Mouse (Mus musculus) embryonic stem cell, embryonic (primary cell): ENCODE measurements at regions not wholly inside any gene's neighbourhood (a gene's known extent, or its start where the extent isn't known, plus 50 kb on each side); places are given as distances from the start of the nearest gene placed in this dataset.
"Not testable (repeated sequence)": the region's sequence is repeated elsewhere in the genome, so short reads cannot be mapped to it uniquely, and the experiment has no call there.

Source experiments
- CTCF ChIA-PET, 4 experiments: fragments of 300-600 bp in 2 of 4; fragments of 350-600 bp in 2 of 4; sonication (Branson Sonifier 250); formaldehyde crosslinking; loops; one replicate each; lab custom pipeline; 2022; ENCODE audit warnings: inconsistent platforms in 2 of 4; lab: Charles Lee
- POLR2A ChIA-PET, 4 experiments: fragments of 300-600 bp in 2 of 4; fragments of 350-600 bp in 2 of 4; sonication (Branson Sonifier 250); formaldehyde crosslinking; loops; one replicate each; lab custom pipeline; 2022; ENCODE audit warnings: antibody characterized with exemption in 4 of 4, inconsistent platforms in 1 of 4; lab: Charles Lee

- POLR2A ChIA-PET: interaction anchor here in 1 of 4 experiments (0.6 kb wide), 1 partner anchor 651 kb away, joined by 6 read pairs; no protein-coding TSS in a partner anchor
- CTCF ChIA-PET: no interaction called here
Observed at GRCm38 (mm10) chr17:83015656-83016055, 199.4 kb upstream of the Pkdcc start.

- POLR2A ChIA-PET: no interaction called here
- CTCF ChIA-PET: no interaction called here
Observed at GRCm38 (mm10) chr17:83016936-83017335, 198.2 kb upstream of the Pkdcc start.

GRCm38 (mm10) chr17:83019267-83019666 lies 195.8 kb upstream of the Pkdcc start:
- CTCF ChIA-PET: no interaction called here
- POLR2A ChIA-PET: no interaction called here

GRCm38 (mm10) chr17:83020576-83020975 lies 194.5 kb upstream of the Pkdcc start:
- ChIA-PET CTCF (interaction anchor here in 1 of 4 experiments (0.9 kb wide), 1 partner anchor 19 kb away, joined by 3 read pairs; no protein-coding TSS in a partner anchor), POLR2A (no interaction called here)

GRCm38 (mm10) chr17:83025340-83025816 lies 189.7 kb upstream of the Pkdcc start:
- ChIA-PET POLR2A (no interaction called here), CTCF (interaction anchor here (0.6 to 1.9 kb wide), 10 partner anchors 58 to 1760 kb away, joined by 3 to 9 read pairs (median 3); no protein-coding TSS in a partner anchor)

- POLR2A ChIA-PET: no interaction called here
- CTCF ChIA-PET: interaction anchor here in 2 of 4 experiments (0.6 to 1.0 kb wide), 3 partner anchors 8 to 10 kb away, joined by 3 read pairs; no protein-coding TSS in a partner anchor
Observed at GRCm38 (mm10) chr17:83034914-83035573, 180.0 kb upstream of the Pkdcc start.

GRCm38 (mm10) chr17:83035574-83035918 lies 179.5 kb upstream of the Pkdcc start:
- POLR2A ChIA-PET: interaction anchor here in 1 of 4 experiments (0.9 kb wide), 1 partner anchor 19 kb away, joined by 3 read pairs; no protein-coding TSS in a partner anchor
- CTCF ChIA-PET: interaction anchor here in 2 of 4 experiments (0.6 to 1.0 kb wide), 2 partner anchors 8 to 11 kb away, joined by 3 read pairs; no protein-coding TSS in a partner anchor

GRCm38 (mm10) chr17:83039563-83039962 lies 175.5 kb upstream of the Pkdcc start:
- CTCF ChIA-PET: interaction anchor here in 1 of 4 experiments (0.5 kb wide), 1 partner anchor 26 kb away, joined by 8 read pairs; no protein-coding TSS in a partner anchor
- POLR2A ChIA-PET: no interaction called here

- ChIA-PET POLR2A (no interaction called here), CTCF (interaction anchor here in 3 of 4 experiments (0.6 to 2.6 kb wide), 15 partner anchors 9 to 810 kb away, joined by 3 to 9 read pairs (median 4); no protein-coding TSS in a partner anchor)
Observed at GRCm38 (mm10) chr17:83044515-83044914, 170.6 kb upstream of the Pkdcc start.

- ChIA-PET POLR2A (no interaction called here), CTCF (interaction anchor here in 1 of 4 experiments (0.6 kb wide), 1 partner anchor 137 kb away, joined by 4 read pairs; no protein-coding TSS in a partner anchor)
Observed at GRCm38 (mm10) chr17:83049972-83050535, 165.0 kb upstream of the Pkdcc start.

- ChIA-PET POLR2A (no interaction called here), CTCF (no interaction called here)
Observed at GRCm38 (mm10) chr17:83050591-83051197, 164.4 kb upstream of the Pkdcc start.

- ChIA-PET POLR2A (interaction anchor here in 1 of 4 experiments (0.5 kb wide), 1 partner anchor 10 kb away, joined by 3 read pairs; no protein-coding TSS in a partner anchor), CTCF (no interaction called here)
Observed at GRCm38 (mm10) chr17:83052613-83053140, 162.4 kb upstream of the Pkdcc start.

GRCm38 (mm10) chr17:83057832-83058231 lies 157.3 kb upstream of the Pkdcc start:
- CTCF ChIA-PET: interaction anchor here in 1 of 4 experiments (0.6 kb wide), 1 partner anchor 8 kb away, joined by 3 read pairs; no protein-coding TSS in a partner anchor

GRCm38 (mm10) chr17:83061843-83062242 lies 153.2 kb upstream of the Pkdcc start:
- ChIA-PET POLR2A (no interaction called here), CTCF (no interaction called here)

More at GRCm38 (mm10) chr17:83057832-83058231, 157.3 kb upstream of the Pkdcc start:
- POLR2A ChIA-PET: interaction anchor here in 1 of 4 experiments (1.4 kb wide), 1 partner anchor 170 kb away, joined by 3 read pairs; no protein-coding TSS in a partner anchor

- CTCF ChIA-PET: no interaction called here
- POLR2A ChIA-PET: no interaction called here
Observed at GRCm38 (mm10) chr17:83063848-83064247, 151.2 kb upstream of the Pkdcc start.

GRCm38 (mm10) chr17:83064376-83064775 lies 150.7 kb upstream of the Pkdcc start:
- CTCF ChIA-PET: interaction anchor here in 1 of 4 experiments (0.7 kb wide), 1 partner anchor 185 kb away, joined by 3 read pairs; no protein-coding TSS in a partner anchor
- POLR2A ChIA-PET: not testable (repeated sequence)

GRCm38 (mm10) chr17:83069246-83069645 lies 145.8 kb upstream of the Pkdcc start:
- CTCF ChIA-PET: no interaction called here
- POLR2A ChIA-PET: no interaction called here

- ChIA-PET CTCF (no interaction called here), POLR2A (no interaction called here)
Observed at GRCm38 (mm10) chr17:83071746-83072145, 143.3 kb upstream of the Pkdcc start.

GRCm38 (mm10) chr17:83072175-83072574 lies 142.9 kb upstream of the Pkdcc start:
- ChIA-PET POLR2A (no interaction called here), CTCF (no interaction called here)
